Mouse (Mus musculus): ENCODE results near the gene E2f1. TPM values are rescaled to one million over a fixed set of nuclear protein-coding genes. Genes with fewer than 3 reads are reported as not detected.

The E2f1 gene
- total RNA-seq (2021) = 1 to 10 TPM; 6.3 to 8.7 TPM
- long read RNA-seq, experiment 1, transcript E2f1-202 (7 exons, 2,732 nt) = major isoform, 15 of 20 reads
- long read RNA-seq, experiment 1, partial matches to known transcripts = 0 of 20 reads
- long read RNA-seq, experiment 1, other reads (novel, unspliced or antisense) = 2 of 20 reads
- long read RNA-seq, experiment 2, transcript E2f1-202 (7 exons, 2,732 nt) = major isoform, 12 of 16 reads
- long read RNA-seq, experiment 2, partial matches to known transcripts = 0 of 16 reads
- long read RNA-seq, experiment 2, other reads (novel, unspliced or antisense) = 0 of 16 reads

- peak; percentile 96 for DNase-seq
Measured at GRCm38 (mm10) chr2:154569836-154570286, at the start of gene E2f1. Gene E2f1 (minus strand): TSS chr2:154569892.

GRCm38 (mm10) chr2:154617061-154617460 lies 47.4 kb upstream of the E2f1 start:
- DNase-seq = no peak

DNA sequence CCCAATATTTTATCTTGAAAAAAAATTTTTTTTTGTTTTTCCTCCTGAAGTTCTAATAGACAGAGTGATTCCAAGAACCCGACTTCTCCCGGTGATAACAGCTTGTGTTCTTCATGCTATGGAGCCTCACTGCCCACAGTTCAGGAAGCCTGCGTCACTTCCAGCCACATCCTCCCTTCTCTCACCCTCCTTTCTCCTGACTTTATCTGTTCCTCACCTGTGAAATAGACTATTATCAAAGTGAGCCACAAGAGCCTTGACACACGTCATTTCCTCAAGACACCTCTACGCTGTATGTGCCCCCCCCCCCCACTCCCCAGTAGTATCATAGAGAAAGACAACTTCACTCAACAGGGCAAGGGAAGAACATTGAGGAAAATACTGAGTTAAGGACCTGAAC lies 46.0 kb upstream of the E2f1 start:
- no peak for DNase-seq

DNA sequence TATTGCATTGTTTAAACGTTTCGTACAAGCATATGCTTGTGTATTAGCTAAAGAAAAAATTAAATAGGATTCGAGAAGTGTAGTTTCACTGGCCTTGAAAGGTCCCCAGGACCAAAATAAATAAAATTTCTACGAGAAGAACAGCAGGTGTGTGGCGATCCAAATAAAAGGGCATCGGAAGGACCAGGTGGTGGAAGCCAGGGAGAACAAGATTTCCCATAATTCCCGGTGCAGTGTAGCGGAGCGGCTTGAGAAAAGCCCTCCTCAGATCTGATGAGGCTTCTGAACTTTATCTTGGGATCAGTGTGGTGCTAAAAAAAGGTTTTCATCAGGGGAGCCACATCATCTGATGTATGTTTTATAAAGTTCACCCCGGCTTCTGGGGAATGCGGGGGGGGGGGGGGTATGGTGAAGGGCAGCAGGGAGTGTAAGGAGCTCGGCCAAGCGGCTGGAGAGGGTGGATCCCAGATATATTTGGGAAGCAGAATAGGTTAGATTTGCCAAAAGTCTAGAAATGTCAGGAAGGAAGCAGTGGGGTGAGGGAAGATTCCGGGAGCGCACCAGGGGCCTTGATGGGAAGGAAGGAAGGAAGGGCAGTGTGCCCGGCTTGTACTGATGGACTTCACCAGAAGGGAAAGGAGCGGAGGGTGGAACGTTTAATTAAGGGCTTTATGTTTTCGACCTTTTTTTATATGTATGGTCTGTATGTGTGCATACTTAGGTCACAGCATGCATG lies 45.3 kb upstream of the E2f1 start:
- DNase-seq = no peak

DNA sequence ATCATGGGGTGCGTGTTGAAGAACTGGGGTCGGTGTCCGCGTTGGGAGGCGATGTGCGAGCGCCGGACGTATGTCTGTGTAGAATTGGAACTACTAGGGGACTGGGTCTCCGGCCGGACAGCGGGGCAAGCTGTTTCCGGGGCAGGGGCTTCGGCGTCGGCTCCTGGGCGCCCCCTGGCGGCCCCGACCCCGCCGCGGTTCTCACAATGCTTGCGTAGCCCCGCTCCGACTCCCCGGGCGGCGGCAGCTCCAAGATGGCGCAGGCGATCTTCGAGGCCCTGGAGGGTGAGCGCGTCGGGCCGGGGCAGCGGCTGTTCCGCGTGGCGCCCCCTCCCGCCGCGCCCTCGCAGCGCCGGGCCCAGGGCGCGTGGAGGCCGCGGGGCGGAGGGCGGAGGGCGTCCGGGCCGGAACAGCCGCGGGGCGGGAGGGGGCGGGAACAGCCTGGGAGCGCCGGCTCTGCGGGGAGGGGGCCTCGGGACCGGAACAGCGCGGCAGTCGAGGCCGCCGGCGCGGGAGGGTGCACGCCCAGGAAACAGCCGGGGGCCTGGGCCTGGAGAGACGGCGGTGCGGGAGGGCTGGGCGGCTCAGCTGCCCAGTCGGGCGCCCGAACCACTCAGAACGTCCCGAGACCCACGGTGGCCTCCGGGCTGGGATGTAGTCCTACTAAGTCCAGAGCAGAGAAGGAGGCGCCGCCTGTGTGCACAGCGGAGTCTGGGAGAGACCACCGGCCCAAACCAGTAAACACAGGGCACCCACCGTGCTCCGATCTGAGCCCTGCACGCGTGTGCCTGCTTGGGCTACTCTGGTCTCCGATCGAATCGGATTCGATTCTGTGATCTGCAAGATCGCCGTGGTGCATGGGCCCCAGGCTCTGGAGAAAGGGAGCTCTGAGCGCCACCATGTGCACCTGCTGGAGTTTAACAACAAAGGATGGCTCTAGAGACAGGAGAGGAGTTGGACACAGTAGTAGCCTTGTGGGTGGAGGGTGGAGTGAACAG lies 43.7 kb upstream of the E2f1 start, which contains the start of the genes Zfp341 and 4930519P11Rik:
Zfp341 (plus strand) TSS at position 180 of the 998 bp plus-strand sequence.
4930519P11Rik (minus strand) TSS at position 320 of the 998 bp plus-strand sequence.
- DNase-seq = peak; percentile 89

DNA sequence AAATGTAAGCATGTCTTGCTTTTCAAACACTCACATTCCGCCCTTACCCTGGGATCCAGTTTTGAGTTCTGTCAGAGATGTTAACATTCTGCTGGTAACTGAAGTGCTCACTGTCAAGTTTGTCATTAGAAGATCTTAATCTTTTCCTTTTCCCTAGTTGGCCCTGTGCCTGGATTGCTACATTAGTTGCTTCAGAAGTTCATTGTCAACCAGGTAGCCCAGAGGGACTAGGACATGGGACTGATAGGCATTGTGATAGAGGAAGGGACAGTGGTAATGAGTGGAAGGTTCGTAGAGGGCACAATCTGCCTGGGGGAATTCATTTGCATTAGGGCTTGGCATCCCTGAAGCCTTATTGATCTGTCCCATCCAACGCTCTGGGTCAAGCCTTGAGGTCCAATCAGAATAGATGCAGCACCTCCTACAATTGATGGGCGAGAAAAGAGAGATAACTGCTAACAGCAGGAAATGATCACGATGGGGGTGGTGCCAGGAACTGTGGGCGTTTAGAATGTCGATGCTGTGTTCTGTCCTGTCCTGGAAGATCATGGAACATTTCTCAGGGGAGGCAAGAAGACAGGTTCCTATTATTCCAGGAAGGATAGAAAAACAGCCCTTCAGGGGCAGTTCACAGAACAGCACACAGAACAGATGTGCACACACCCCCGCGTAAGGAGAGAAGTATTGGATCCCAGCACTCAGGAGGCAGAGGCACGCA lies 39.5 kb upstream of the E2f1 start:
- no peak for DNase-seq

DNA sequence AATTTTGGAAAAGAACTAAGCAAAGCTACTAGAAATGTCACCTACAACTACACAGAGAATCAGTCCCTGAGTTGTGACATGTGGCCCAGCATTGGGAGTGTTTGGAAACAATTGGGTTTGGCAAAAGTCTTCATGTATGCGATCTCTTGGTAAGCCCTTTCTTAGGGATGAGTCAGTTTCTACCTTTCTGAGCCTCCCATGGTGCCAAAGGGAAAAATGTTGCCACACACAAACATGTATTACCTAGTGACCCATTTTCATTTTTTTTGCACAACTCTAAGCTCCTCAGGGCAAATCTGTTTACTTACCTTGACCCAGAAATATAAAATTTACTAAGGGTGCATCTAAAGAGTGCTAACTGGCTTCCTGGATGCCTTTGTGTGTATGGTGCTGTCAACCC lies 37.3 kb upstream of the E2f1 start:
- no peak for DNase-seq

DNA sequence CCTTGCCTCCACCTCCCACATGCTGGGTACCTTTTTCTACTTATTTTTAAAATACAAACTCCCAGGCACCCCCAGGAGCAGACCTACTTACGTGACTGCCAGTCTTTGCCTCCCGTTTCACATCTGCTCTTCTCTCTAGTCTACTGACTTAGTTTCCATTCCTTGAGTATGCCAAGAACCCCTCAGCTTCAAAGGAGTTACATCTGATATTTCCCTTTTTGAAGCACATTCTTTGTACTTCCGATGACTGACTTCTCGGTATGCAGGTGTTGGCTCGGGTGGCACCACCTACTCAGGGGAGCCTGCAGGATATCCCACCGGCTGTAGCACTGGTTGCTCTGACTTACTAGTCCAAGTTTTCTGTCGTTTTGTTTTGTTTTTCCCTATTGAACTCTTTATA lies 34.5 kb upstream of the E2f1 start:
- no peak for DNase-seq

- peak; percentile 97 for DNase-seq
Measured at GRCm38 (mm10) chr2:154603638-154604153, 34.0 kb upstream of the E2f1 start, which contains the start of gene Pxmp4. Gene Pxmp4 (minus strand): TSS chr2:154603708.

DNA sequence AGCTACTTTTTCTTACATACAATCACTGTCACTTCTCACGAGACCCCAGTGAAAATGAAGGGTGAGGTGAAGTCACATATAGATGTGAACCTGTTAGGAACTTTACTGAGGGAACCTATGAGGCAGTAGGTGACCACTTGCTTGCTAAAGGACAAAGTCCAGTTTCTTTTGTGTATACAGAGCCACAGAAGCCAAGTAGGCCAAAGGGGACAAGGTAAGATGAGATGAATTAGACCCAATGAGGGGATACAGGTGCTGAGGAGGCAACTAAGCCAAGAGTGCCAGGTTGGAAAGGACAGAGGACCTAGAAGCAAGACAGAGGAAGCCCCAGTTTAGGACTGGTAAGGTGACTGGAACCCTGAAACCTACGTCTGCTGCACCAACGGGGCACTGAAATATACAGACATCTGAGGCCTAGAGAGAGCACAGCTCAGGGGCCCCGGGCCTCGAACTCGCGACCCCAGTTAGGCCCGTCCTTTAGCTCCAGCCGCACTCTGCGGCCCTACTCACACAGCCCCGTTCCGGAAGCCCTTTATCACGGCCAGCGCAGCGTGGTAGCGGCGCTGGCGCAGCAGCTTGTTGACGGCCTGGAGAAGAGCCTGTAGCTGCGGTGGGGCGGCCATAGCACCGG lies 33.4 kb upstream of the E2f1 start:
- no peak for DNase-seq

- DNase-seq = no peak
Measured at GRCm38 (mm10) chr2:154601324-154601723, 31.6 kb upstream of the E2f1 start.

DNA sequence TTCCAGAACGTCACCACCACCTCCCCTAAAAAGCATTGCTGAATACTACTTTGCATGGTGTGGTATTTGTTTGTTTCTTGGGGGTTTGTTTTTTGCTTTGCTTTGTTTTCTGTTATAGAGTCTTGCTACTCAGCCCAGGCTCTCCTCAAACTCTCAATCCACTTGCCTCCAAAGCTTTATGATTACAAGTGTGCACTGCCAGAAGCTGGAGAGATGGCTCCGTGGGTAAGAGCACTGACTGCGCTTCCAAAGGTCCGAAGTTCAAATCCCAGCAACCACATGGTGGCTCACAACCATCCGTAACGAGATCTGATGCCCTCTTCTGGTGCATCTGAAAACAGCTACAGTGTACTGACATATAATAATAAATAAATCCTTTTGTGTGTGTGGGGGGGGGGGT lies 30.9 kb upstream of the E2f1 start:
- DNase-seq = no peak

DNA sequence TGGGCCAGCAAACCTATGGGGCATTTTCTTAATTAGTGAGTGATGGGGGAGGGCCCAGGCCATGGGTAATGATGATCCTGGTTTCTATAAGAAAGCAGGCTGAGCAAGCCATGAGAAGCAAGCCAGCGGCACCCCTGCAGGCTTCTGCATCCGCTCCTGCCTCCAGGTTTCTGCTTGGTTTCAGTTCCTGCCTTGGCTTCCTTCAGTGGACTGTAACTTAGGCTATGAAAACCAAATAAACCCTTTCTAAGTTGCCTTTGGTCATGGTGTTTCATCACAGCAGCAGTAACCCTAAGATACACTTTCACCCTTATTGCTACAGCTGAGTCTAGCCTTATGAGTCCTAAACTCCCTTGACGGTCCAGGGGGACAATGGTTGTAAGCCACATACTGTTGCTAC lies 27.7 kb upstream of the E2f1 start:
- DNase-seq = no peak

GRCm38 (mm10) chr2:154595775-154596174 lies 26.1 kb upstream of the E2f1 start:
- no peak for DNase-seq

- DNase-seq = no peak
Measured at GRCm38 (mm10) chr2:154593025-154593424, 23.3 kb upstream of the E2f1 start.

DNA sequence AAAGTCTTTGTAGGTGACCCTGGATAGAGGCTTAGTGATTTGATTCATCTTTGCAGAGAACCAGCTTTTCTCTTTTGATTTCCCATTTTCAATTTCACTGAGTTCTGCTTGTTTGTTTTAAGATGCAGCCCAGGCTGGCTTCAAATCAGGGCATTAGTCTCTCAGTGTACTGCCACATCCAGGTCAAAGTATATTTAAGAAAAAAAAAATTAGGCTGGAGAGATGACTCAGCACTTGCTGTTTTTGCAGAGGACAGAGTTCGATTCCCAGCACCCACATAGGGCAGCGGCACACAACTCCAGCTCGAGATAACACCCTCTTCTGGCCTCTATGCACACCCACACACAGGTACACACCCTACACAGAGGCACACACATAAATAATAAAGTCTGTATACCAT lies 21.5 kb upstream of the E2f1 start:
- DNase-seq = no peak

- no peak for DNase-seq
Measured at GRCm38 (mm10) chr2:154589051-154589450, 19.4 kb upstream of the E2f1 start.

DNA sequence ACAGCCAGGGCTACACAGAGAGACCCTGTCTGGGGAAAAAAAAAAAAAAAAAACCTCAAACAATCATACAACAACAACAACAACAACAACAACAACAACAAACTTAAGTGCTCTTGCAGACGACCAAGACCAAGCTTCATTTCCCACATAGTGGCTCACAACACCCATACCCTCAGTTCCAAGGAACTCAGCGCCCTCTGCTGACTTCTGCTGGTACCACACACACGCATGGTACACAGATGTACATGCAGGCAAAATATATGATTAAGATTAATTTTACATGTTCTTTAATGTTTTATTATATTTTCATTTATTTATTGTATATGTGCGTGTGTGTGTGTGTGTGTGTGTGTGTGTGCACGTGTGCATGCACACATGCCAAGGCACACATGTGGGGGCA lies 16.7 kb upstream of the E2f1 start:
- peak; percentile 58 for DNase-seq

DNA sequence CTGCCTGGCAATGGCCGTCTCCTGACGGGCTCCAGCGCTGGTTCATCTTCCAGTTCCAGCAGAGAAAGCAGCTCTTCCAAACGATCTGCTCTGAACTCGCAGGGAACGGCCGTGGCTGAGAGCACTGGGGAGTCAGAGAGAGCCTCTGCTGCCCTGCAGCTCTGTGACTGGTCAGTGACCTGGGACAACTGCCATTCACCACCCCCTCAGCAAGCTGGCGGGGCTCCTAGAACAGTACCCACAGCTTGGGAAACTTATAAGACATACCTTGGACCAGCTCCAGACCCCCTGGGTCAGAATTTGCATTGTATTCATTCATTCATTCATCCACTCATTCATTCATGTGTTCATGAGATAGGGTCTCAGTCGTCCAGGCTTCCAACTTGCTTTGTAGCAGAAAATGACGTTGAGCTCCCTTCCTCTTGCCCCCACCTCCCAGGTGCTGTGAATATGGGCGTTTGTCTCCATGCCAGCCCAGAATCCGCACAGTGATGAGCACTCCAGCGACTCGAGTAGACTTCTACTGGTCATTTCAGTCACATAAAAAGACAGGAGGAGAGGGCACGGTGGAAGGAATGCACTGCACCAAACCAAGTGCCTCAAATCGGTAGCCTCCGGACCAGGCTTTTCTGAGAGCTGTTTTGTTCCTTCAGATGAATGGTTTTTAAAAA lies 15.4 kb upstream of the E2f1 start:
- DNase-seq = no peak

All from gastrocnemius, postnatal 10 days (tissue).